Comparison of ENCODE assay signal across 16 mouse cellular contexts in the genomic region with DNA sequence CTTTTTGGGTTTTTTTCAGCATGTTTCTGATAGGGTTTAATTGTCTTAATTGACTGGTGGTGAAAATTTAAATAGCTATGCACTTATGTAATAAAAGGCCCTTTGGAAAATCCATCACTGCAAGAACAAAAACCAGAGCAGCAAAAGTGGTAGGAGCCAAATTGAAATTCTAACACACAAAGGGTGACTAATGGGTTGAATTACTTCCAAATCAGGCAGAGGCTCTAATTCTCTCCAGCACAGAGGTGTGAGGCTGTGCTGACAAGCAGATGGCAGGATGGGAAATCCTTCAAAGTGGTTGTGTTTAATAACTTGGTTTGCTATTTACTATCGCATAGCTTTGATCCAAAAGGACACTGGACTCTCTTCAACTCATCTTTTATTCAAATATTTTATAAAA.
DNase-seq lines count a peak whose midpoint lies in the region; ATAC-seq lines count a peak whose summit lies in the region.
"Had no signal": no experiment of that assay in that cellular context is flagged by ENCODE, and none has a peak within 500 bp of the region (broad histone marks: within the 10 kb centered on the region; RNA-seq: fewer than 3 reads in every experiment).

No protein-coding gene starts in this region.

- no peak overlapping the region for H3K27ac ChIP-seq in forebrain, embryonic 12.5 days
- no peak overlapping the region for H3K27ac ChIP-seq in forebrain, embryonic 10.5 days
- H3K27ac ChIP-seq in midbrain, embryonic 14.5 days (replicated peaks; ENCODE audit: low read depth, low read length), result no peak overlapping the region
- H3K27ac ChIP-seq in midbrain, embryonic 13.5 days, result no peak overlapping the region
- H3K27ac ChIP-seq in forebrain, embryonic 14.5 days (ENCODE audit: low read depth, low read length), result no peak overlapping the region
- H3K27ac ChIP-seq: heart, embryonic 10.5 days; intestine, embryonic 15.5 days; liver, embryonic 15.5 days; midbrain, embryonic 10.5 days; neural tube, embryonic 12.5 days had no signal

- no peak overlapping the region for H3K9ac ChIP-seq in forebrain, embryonic 12.5 days
- no peak overlapping the region for H3K9ac ChIP-seq in midbrain, embryonic 14.5 days (replicated peaks; ENCODE audit: low read length)
- H3K9ac ChIP-seq in midbrain, embryonic 13.5 days (replicated peaks), result no peak overlapping the region
- H3K9ac ChIP-seq in forebrain, embryonic 14.5 days (ENCODE audit: low read length), result no peak overlapping the region
- H3K9ac ChIP-seq: intestine, embryonic 15.5 days; liver, embryonic 15.5 days; neural tube, embryonic 12.5 days had no signal

- peak; percentile 49; the same call in 1 of the 2 replicates for ATAC-seq in forebrain, embryonic 12.5 days (ENCODE audit: low FRiP score)
- no peak for ATAC-seq in midbrain, embryonic 14.5 days (ENCODE audit: low FRiP score, low TSS enrichment)
- no peak for ATAC-seq in midbrain, embryonic 13.5 days
- peak; percentile 81 for ATAC-seq in forebrain, embryonic 14.5 days
- ATAC-seq: intestine, embryonic 15.5 days had no signal

- H3K27me3 ChIP-seq in forebrain, embryonic 12.5 days, result no peaks in the 10 kb centered on the region
- H3K27me3 ChIP-seq in forebrain, embryonic 10.5 days (ENCODE audit: poor library complexity, severe bottlenecking), result peaks cover 16% of the 10 kb centered on the region
- no peaks in the 10 kb centered on the region for H3K27me3 ChIP-seq in midbrain, embryonic 14.5 days (ENCODE audit: control insufficient read depth, insufficient read depth, low read length)
- peaks cover 10% of the 10 kb centered on the region for H3K27me3 ChIP-seq in midbrain, embryonic 13.5 days
- H3K27me3 ChIP-seq in forebrain, embryonic 14.5 days (replicated peaks; ENCODE audit: control insufficient read depth, insufficient read depth, low read length), result no peaks in the 10 kb centered on the region
- H3K27me3 ChIP-seq: intestine, embryonic 15.5 days; neural tube, embryonic 12.5 days had no signal

- no peak overlapping the region for H3K4me3 ChIP-seq in forebrain, embryonic 12.5 days (replicated peaks)
- H3K4me3 ChIP-seq in forebrain, embryonic 10.5 days, result no peak overlapping the region
- H3K4me3 ChIP-seq in midbrain, embryonic 14.5 days (replicated peaks; ENCODE audit: low read depth, low read length), result no peak overlapping the region
- H3K4me3 ChIP-seq in midbrain, embryonic 13.5 days (replicated peaks), result no peak overlapping the region
- H3K4me3 ChIP-seq in forebrain, embryonic 14.5 days (ENCODE audit: low read depth, low read length), result no peak overlapping the region
- H3K4me3 ChIP-seq: heart, embryonic 10.5 days; intestine, embryonic 15.5 days; liver, embryonic 15.5 days; midbrain, embryonic 10.5 days; neural tube, embryonic 12.5 days had no signal

- no peak for DNase-seq in forebrain, embryonic 10.5 days (ENCODE audit: extremely low spot score, low spot score)
- DNase-seq in midbrain, embryonic 14.5 days, result peak; percentile 42
- peak; percentile 88 for DNase-seq in forebrain, embryonic 14.5 days (ENCODE audit: low spot score)
- DNase-seq in left cerebral cortex, adult 9 months (ENCODE audit: low spot score in 2 of 2), result peak; percentile 48 to 52
- no peak for DNase-seq in adrenal gland, adult 18-20 months (ENCODE audit: low spot score in 2 of 2)
- DNase-seq in spleen, postnatal 36 days (ENCODE audit: low spot score in 2 of 2), result no peak
- DNase-seq: adrenal gland, postnatal 10 days; B cell, adult 2 months; heart, postnatal 4 days had no signal

- H3K9me3 ChIP-seq in forebrain, embryonic 12.5 days, result no peaks in the 10 kb centered on the region
- no peaks in the 10 kb centered on the region for H3K9me3 ChIP-seq in forebrain, embryonic 10.5 days
- H3K9me3 ChIP-seq in midbrain, embryonic 14.5 days (ENCODE audit: control insufficient read depth, low read length), result no peaks in the 10 kb centered on the region
- no peaks in the 10 kb centered on the region for H3K9me3 ChIP-seq in midbrain, embryonic 13.5 days
- H3K9me3 ChIP-seq in forebrain, embryonic 14.5 days (replicated peaks; ENCODE audit: control insufficient read depth, low read length), result no peaks in the 10 kb centered on the region
- H3K9me3 ChIP-seq: heart, embryonic 10.5 days; intestine, embryonic 15.5 days; liver, embryonic 15.5 days; midbrain, embryonic 10.5 days; neural tube, embryonic 12.5 days had no signal

- no peaks in the 10 kb centered on the region; the same call in 1 of the 2 replicates for H3K4me1 ChIP-seq in forebrain, embryonic 12.5 days
- H3K4me1 ChIP-seq in forebrain, embryonic 10.5 days, result peaks cover 5% of the 10 kb centered on the region
- no peaks in the 10 kb centered on the region for H3K4me1 ChIP-seq in midbrain, embryonic 14.5 days (ENCODE audit: control insufficient read depth, insufficient read depth, low read length)
- H3K4me1 ChIP-seq in midbrain, embryonic 13.5 days (replicated peaks), result no peaks in the 10 kb centered on the region; the same call in 1 of the 2 replicates
- H3K4me1 ChIP-seq in forebrain, embryonic 14.5 days (ENCODE audit: control insufficient read depth, insufficient read depth, low read length), result peaks cover 6% of the 10 kb centered on the region; the same call in 1 of the 2 replicates
- H3K4me1 ChIP-seq: intestine, embryonic 15.5 days; liver, embryonic 15.5 days; neural tube, embryonic 12.5 days had no signal

- no peaks in the 10 kb centered on the region for H3K36me3 ChIP-seq in forebrain, embryonic 12.5 days (replicated peaks)
- no peaks in the 10 kb centered on the region for H3K36me3 ChIP-seq in forebrain, embryonic 10.5 days (replicated peaks)
- no peaks in the 10 kb centered on the region for H3K36me3 ChIP-seq in midbrain, embryonic 14.5 days (ENCODE audit: control insufficient read depth, insufficient read depth, low read length)
- no peaks in the 10 kb centered on the region for H3K36me3 ChIP-seq in midbrain, embryonic 13.5 days
- no peaks in the 10 kb centered on the region for H3K36me3 ChIP-seq in forebrain, embryonic 14.5 days (ENCODE audit: control insufficient read depth, insufficient read depth, low read length)
- H3K36me3 ChIP-seq: heart, embryonic 10.5 days; intestine, embryonic 15.5 days; liver, embryonic 15.5 days; midbrain, embryonic 10.5 days; neural tube, embryonic 12.5 days had no signal

- WGBS in forebrain, embryonic 12.5 days, result 63% methylated on average over 1 of the region's 1 CpGs
- 90% methylated on average over 1 of the region's 1 CpGs for WGBS in forebrain, embryonic 10.5 days
- 74% methylated on average over 1 of the region's 1 CpGs for WGBS in midbrain, embryonic 14.5 days
- WGBS in midbrain, embryonic 13.5 days, result 61% methylated on average over 1 of the region's 1 CpGs
- 35% methylated on average over 1 of the region's 1 CpGs for WGBS in forebrain, embryonic 14.5 days

- no peak overlapping the region for H3K4me2 ChIP-seq in forebrain, embryonic 12.5 days
- no peak overlapping the region for H3K4me2 ChIP-seq in midbrain, embryonic 14.5 days (ENCODE audit: low read length)
- H3K4me2 ChIP-seq in midbrain, embryonic 13.5 days (replicated peaks), result no peak overlapping the region
- no peak overlapping the region for H3K4me2 ChIP-seq in forebrain, embryonic 14.5 days (ENCODE audit: low read length)
- H3K4me2 ChIP-seq: intestine, embryonic 15.5 days; liver, embryonic 15.5 days; neural tube, embryonic 12.5 days had no signal

Comparison
In these comparisons a context has a peak if more than half of its experiments do, and no peak if none do; other contexts are left out.
1. DNase-seq: peak in midbrain, embryonic 14.5 days (single experiment), forebrain, embryonic 14.5 days (single experiment) and left cerebral cortex, adult 9 months (2 of 2); none in forebrain, embryonic 10.5 days (single experiment), adrenal gland, adult 18-20 months (0 of 2) and spleen, postnatal 36 days (0 of 2).
2. ATAC-seq: peak in forebrain, embryonic 12.5 days (single experiment) and forebrain, embryonic 14.5 days (single experiment); none in midbrain, embryonic 14.5 days (single experiment) and midbrain, embryonic 13.5 days (single experiment).